Mouse (Mus musculus) hindbrain, embryonic 13.5 days (tissue): ENCODE data around the gene Cyp27a1. TPM values are rescaled to one million over a fixed set of nuclear protein-coding genes. Genes with fewer than 3 reads are reported as not detected.

Source experiments
- ATAC-seq: fragments of 200-750 bp; cut with Nextera tagmentation; 2 replicates; pipeline ENCODE4 v1.8.0; 2017; ENCODE audit warnings: moderate TSS enrichment; ENCODE audit not compliant: low FRiP score
- H3K27ac ChIP-seq: fragments of 300-500 bp; sonication (generic); 2 replicates; pipeline ENCODE4 v1.5.1; 2015; ENCODE audit warnings: inconsistent platforms, mild to moderate bottlenecking, moderate library complexity
- H3K27me3 ChIP-seq: fragments of 300-500 bp; sonication (generic); 2 replicates; pipeline ENCODE4 v1.6.1; 2015; ENCODE audit warnings: mild to moderate bottlenecking, inconsistent platforms
- H3K36me3 ChIP-seq: fragments of 300-500 bp; sonication (generic); 2 replicates; pipeline ENCODE4 v1.6.1; 2015; ENCODE audit warnings: mild to moderate bottlenecking, inconsistent platforms
- H3K4me1 ChIP-seq: fragments of 300-500 bp; sonication (generic); replicated peaks from 2 replicates; pipeline ENCODE4 v1.6.1; 2015; ENCODE audit warnings: inconsistent platforms
- H3K4me2 ChIP-seq: fragments of 300-500 bp; sonication (generic); 2 replicates; pipeline ENCODE4 v1.6.1; 2015; ENCODE audit warnings: inconsistent platforms, mild to moderate bottlenecking, moderate library complexity
- H3K4me3 ChIP-seq: fragments of 300-500 bp; sonication (generic); 2 replicates; pipeline ENCODE4 v1.5.1; 2015; ENCODE audit warnings: mild to moderate bottlenecking, inconsistent platforms
- H3K9ac ChIP-seq: fragments of 300-500 bp; sonication (generic); 2 replicates; pipeline ENCODE4 v1.6.1; 2015; ENCODE audit warnings: mild to moderate bottlenecking, inconsistent platforms
- H3K9me3 ChIP-seq: fragments of 300-500 bp; sonication (generic); 2 replicates; pipeline ENCODE4 v1.6.1; 2016; ENCODE audit warnings: inconsistent platforms
- WGBS: fragments of 180-500 bp; shearing (Covaris S2); methylation state at CpG from one replicate; pipeline ENCODE4 v1.1.7; 2015; 5-methylcytosine and 5-hydroxymethylcytosine counted together
- polyA plus RNA-seq: library from polyadenylated mRNA; unstranded; fragments of >200 nt; fragmentation: Nextera tagmentation; extraction: Ambion mirVana; gene quantifications from 2 replicates; pipeline ENCODE4 v1.2.1, GENCODE M21; 2015

Gene Cyp27a1
- polyA plus RNA-seq, 1 experiment from 2014 or later: 2.1 TPM

DNA sequence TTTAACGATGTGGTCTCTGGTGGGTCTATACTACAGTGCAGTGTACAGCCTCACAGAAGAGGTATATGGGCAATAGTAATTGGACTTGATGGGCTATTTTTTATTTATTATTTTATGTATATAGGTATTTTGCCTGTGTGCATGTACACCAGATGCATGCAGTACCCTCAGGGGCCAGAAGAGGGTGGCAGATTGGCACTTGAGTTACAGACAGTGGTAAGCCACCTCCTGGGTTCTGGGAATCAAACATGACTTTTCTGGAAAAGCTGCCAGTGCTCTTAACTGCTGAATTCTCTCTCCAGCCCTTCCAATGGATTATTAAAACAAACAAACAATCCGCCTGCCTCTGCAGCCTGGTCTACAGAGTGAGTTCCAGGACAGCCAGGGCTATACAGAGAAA lies 10.4 kb downstream of the Cyp27a1 start:
- no peaks in the 10 kb centered on the region for H3K27me3 ChIP-seq
- no peaks in the 10 kb centered on the region for H3K36me3 ChIP-seq
- H3K4me3 ChIP-seq: no peak overlapping the region
- no peak overlapping the region for H3K4me2 ChIP-seq
- H3K4me1 ChIP-seq: no peaks in the 10 kb centered on the region
- no peak overlapping the region for H3K27ac ChIP-seq
- ATAC-seq: no peak
- no peaks in the 10 kb centered on the region for H3K9me3 ChIP-seq
- no peak overlapping the region for H3K9ac ChIP-seq
- WGBS: 76% methylated on average over 2 of the region's 2 CpGs

DNA sequence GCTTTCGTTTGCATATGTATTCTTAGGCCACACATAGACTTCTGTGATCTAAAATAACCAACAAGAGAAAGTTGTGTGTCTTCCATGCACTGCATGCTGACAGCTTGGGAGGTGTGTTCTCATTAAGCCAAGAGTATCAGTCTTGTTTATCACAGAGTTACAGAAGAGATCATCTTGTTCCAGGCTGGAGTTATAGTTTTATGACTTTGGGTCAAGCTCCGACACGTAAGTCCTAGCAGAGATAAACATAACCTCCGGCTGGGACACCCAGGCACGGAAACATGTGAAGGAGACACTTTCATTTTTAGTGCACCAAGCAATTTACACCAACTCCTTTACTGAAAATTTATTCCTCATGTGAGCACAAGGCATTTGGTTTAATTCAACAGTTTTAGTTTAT lies 12.7 kb downstream of the Cyp27a1 start:
- ATAC-seq: no peak
- H3K9ac ChIP-seq: no peak overlapping the region
- WGBS: 88% methylated on average over 5 of the region's 5 CpGs
- no peaks in the 10 kb centered on the region for H3K9me3 ChIP-seq
- no peak overlapping the region for H3K27ac ChIP-seq
- H3K4me1 ChIP-seq: no peaks in the 10 kb centered on the region
- no peaks in the 10 kb centered on the region for H3K36me3 ChIP-seq
- no peak overlapping the region for H3K4me3 ChIP-seq
- no peak overlapping the region for H3K4me2 ChIP-seq
- no peaks in the 10 kb centered on the region for H3K27me3 ChIP-seq

DNA sequence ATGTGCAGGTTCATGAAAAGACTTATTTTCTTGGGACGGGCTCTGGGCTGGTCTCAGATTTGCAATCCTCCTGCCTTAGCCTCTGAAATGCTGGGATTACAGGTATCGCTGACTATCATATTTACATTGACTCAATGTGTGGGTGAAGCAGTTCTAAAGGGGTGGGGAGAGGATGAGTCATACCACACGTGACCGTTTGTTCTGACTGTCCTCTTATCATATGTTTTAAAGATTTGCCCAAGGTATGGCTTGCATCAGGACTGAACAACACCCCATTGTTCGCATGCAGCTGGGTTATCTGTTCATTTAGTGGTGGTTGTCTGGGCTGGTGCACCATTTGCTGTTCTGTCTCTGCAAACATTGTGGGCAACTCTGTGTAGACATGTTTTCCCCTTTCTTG lies 13.3 kb downstream of the Cyp27a1 start:
- H3K27me3 ChIP-seq: no peaks in the 10 kb centered on the region
- H3K27ac ChIP-seq: no peak overlapping the region
- ATAC-seq: no peak
- H3K36me3 ChIP-seq: no peaks in the 10 kb centered on the region
- no peak overlapping the region for H3K4me3 ChIP-seq
- no peaks in the 10 kb centered on the region for H3K4me1 ChIP-seq
- H3K9me3 ChIP-seq: no peaks in the 10 kb centered on the region
- H3K9ac ChIP-seq: no peak overlapping the region
- H3K4me2 ChIP-seq: no peak overlapping the region
- WGBS: 86% methylated on average over 5 of the region's 5 CpGs

DNA sequence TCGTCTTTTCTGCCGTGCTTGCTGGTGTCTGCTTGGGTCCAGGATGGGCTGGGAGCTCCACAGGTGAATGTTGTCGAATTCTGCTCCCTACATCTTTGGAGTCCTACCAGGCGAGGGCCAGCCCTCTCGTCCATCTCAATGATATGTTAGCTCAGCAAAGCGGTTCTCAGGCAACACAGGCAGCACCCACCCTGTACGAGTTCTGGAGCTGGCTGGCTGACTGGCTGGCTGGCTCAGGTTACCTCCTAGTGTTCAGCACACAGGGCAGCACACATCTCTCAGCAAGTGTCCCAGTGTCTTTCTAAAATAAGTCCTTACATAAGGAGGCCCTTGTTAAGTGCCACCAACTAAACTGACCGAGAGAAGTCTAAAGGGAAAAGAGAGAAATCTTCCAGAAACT lies 15.1 kb downstream of the Cyp27a1 start:
- no peaks in the 10 kb centered on the region for H3K27me3 ChIP-seq
- ATAC-seq: no peak
- no peak overlapping the region for H3K9ac ChIP-seq
- no peaks in the 10 kb centered on the region for H3K36me3 ChIP-seq
- H3K4me3 ChIP-seq: no peak overlapping the region
- H3K4me1 ChIP-seq: no peaks in the 10 kb centered on the region
- 78% methylated on average over 8 of the region's 8 CpGs for WGBS
- H3K9me3 ChIP-seq: no peaks in the 10 kb centered on the region
- H3K27ac ChIP-seq: no peak overlapping the region
- H3K4me2 ChIP-seq: no peak overlapping the region

DNA sequence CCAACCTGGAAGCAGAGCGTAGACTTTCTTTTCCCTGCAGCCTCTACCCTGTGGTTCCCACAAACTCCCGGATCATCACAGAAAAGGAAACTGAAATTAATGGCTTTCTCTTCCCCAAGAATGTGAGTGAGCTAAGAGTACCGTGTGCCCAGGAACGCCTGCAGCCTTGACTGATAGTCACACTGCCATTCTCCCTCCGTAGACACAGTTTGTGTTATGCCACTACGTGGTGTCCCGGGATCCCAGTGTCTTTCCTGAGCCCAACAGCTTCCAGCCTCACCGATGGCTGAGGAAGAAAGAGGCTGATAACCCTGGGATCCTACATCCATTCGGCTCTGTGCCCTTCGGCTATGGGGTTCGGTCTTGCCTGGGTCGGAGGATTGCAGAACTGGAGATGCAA lies 23.6 kb downstream of the Cyp27a1 start:
- Histone ChIP-seq H3K4me3 (no peak overlapping the region), H3K27ac (no peak overlapping the region), H3K27me3 (no peaks in the 10 kb centered on the region), H3K4me1 (no peaks in the 10 kb centered on the region), H3K9ac (no peak overlapping the region), H3K4me2 (no peak overlapping the region), H3K36me3 (no peaks in the 10 kb centered on the region), H3K9me3 (no peaks in the 10 kb centered on the region)
- ATAC-seq: no peak
- WGBS: 95% methylated on average over 12 of the region's 12 CpGs

DNA sequence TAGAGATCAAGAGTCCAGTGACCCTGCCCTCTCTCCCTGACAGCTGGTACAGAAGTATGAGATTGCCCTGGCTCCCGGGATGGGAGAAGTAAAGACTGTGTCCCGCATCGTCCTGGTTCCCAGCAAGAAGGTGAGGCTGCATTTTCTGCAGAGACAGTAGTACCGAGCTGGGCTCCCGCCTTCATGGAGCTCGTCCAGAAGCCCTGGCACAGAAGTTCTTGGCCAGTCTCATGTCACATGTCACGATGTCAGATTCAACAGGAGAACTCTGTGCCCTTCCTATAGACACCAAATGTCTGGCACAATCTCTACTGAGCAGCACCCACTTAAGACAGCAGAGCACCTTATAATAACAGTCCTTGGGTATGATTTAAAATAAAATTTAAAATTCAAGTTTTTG lies 24.1 kb downstream of the Cyp27a1 start:
- Histone ChIP-seq H3K36me3 (no peaks in the 10 kb centered on the region), H3K4me2 (no peak overlapping the region), H3K27me3 (no peaks in the 10 kb centered on the region), H3K4me1 (no peaks in the 10 kb centered on the region), H3K9ac (no peak overlapping the region), H3K27ac (no peak overlapping the region), H3K9me3 (no peaks in the 10 kb centered on the region), H3K4me3 (no peak overlapping the region)
- WGBS: 92% methylated on average over 7 of the region's 7 CpGs
- no peak for ATAC-seq

DNA sequence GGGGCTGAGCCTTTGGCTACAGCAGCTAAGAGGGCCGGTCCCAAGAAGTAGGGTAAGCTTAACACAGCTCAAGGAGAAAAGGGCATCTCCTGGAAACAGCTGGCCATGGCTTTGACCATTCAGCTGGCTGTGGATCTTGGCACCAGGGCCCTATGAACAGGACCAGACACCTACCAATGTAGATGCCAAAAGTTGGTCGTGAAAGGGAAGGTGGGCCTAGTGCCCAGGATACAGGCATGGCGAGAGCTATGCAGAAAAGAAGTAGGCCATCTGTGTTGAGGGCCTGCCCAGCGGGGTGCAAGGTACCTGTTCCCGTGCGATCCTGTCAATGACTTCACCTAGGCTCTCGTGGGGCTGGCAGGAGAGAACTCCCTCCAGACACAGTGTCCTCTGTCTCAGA lies 27.5 kb downstream of the Cyp27a1 start:
- WGBS: 80% methylated on average over 7 of the region's 7 CpGs
- Histone ChIP-seq H3K9me3 (no peaks in the 10 kb centered on the region), H3K4me2 (no peak overlapping the region), H3K27ac (no peak overlapping the region), H3K9ac (no peak overlapping the region), H3K36me3 (no peaks in the 10 kb centered on the region), H3K4me1 (no peaks in the 10 kb centered on the region), H3K4me3 (no peak overlapping the region), H3K27me3 (no peaks in the 10 kb centered on the region)
- no peak for ATAC-seq

DNA sequence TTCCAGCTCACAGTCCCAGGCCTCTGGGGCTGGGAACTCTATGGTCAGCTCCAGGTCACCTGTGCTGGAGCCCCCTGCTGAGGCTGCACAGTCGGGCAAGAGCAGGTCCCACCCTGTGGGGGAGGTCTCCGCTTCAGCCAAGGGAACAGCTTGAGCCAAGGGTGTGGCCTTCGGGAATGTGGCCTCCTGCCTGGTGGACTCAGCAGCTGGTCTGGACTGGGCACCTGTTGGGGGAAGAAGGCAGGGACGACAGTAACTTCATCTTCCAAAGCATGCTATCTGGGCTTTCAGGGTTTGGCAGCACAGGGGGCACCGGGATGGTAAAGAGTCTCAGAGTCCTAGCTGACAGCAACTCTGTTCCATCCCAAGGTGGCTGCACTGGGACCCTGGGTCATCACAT lies 34.0 kb downstream of the Cyp27a1 start:
- Histone ChIP-seq H3K9me3 (no peaks in the 10 kb centered on the region), H3K27ac (no peak overlapping the region), H3K4me1 (peaks cover 5% of the 10 kb centered on the region), H3K4me3 (no peak overlapping the region), H3K9ac (no peak overlapping the region), H3K36me3 (no peaks in the 10 kb centered on the region), H3K4me2 (no peak overlapping the region), H3K27me3 (peaks cover 39% of the 10 kb centered on the region)
- WGBS: 78% methylated on average over 5 of the region's 5 CpGs
- no peak for ATAC-seq

DNA sequence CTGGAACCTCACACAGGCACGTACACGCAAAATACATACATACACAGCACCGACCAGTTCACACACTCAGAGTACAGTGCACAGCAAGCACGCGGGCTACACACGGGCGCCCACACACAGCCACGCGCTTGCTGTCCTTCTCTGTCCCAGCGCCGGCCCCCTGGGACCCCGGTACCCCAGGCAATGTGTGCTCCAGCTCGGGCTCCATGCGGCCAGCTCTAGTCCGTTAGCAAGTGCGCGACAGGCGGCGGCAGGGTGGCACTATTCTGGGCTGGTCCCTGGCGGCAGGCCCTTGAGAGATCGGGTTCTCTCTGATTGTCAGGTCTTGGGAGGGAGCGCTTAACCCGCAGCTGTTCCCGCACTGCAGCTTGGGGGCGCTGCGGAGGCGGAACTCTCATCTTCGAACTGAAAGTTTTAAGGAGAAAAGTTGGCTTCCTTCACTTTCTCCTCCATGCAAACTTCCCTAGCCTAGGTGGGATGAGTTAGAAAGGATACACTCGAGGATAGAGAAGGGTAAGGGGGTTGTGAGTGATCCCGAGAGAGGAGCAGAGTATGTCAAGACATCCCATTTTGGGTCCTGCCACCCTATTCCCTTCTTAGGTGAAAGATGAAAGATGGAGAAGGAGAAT lies 35.4 kb downstream of the Cyp27a1 start, which contains the start of gene Prkag3:
Prkag3 (minus strand) TSS at position 579 of the 629 bp plus-strand sequence.
- Histone ChIP-seq H3K9ac (peak within 1 kb of the TSS; percentile 29; the same call in 1 of the 2 replicates), H3K4me1 (peaks cover 5% of the 10 kb centered on the region), H3K4me3 (peak within 1 kb of the TSS; percentile 21), H3K27ac (no peak within 1 kb of the TSS), H3K27me3 (peaks cover 39% of the 10 kb centered on the region), H3K9me3 (no peaks in the 10 kb centered on the region), H3K4me2 (peak within 1 kb of the TSS; percentile 42), H3K36me3 (no peaks in the 10 kb centered on the region)
- 10% methylated on average over 30 of the region's 30 CpGs for WGBS
- ATAC-seq: no peak

DNA sequence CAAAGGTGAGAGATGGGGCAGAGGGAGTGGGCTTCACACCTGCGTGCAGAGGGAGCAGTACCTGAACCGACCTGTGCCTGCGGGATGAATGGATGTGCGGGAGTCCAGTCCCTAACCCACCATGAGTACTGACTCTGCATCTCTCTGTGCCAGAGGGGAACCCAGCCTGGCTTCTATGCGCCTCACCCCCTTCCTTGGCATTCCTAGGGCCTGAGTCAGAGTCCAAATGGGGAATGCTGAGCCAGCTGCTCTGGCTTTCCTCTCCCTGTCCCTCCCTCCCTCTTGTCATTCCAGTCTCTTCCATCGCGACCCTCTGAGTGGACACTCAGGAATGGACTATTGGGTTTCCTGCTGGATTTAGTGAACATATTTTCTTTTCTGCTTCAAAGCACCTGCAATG lies 35.9 kb downstream of the Cyp27a1 start:
- Histone ChIP-seq H3K27me3 (peaks cover 40% of the 10 kb centered on the region), H3K36me3 (no peaks in the 10 kb centered on the region), H3K4me1 (peaks cover 5% of the 10 kb centered on the region), H3K4me2 (no peak overlapping the region), H3K4me3 (no peak overlapping the region), H3K27ac (no peak overlapping the region), H3K9me3 (no peaks in the 10 kb centered on the region), H3K9ac (no peak overlapping the region)
- WGBS: 66% methylated on average over 7 of the region's 7 CpGs
- no peak for ATAC-seq

DNA sequence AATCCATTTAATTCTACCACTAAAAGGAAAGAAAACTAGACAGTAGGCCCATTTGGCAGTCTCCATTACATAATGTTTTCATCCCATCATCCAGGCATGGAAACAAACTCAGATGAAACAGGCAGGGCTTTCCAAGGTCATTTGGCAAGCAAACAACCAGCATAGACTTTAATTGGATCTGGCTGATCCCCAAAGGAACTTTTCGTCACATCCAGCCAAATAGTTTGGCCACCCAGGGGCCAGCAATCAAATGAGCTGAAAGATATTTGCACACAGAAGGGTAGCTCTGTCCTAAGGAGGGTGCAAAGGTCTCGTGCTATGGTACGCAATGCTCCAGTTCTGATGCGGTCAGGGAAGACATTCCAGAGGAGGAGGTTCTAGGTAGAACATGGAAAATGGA lies 37.3 kb downstream of the Cyp27a1 start:
- no peak overlapping the region for H3K4me2 ChIP-seq
- H3K9me3 ChIP-seq: no peaks in the 10 kb centered on the region
- H3K27me3 ChIP-seq: peaks cover 42% of the 10 kb centered on the region
- WGBS: 81% methylated on average over 4 of the region's 4 CpGs
- peaks cover 5% of the 10 kb centered on the region for H3K4me1 ChIP-seq
- no peak overlapping the region for H3K4me3 ChIP-seq
- no peak overlapping the region for H3K27ac ChIP-seq
- no peak overlapping the region for H3K9ac ChIP-seq
- no peak for ATAC-seq
- no peaks in the 10 kb centered on the region for H3K36me3 ChIP-seq

DNA sequence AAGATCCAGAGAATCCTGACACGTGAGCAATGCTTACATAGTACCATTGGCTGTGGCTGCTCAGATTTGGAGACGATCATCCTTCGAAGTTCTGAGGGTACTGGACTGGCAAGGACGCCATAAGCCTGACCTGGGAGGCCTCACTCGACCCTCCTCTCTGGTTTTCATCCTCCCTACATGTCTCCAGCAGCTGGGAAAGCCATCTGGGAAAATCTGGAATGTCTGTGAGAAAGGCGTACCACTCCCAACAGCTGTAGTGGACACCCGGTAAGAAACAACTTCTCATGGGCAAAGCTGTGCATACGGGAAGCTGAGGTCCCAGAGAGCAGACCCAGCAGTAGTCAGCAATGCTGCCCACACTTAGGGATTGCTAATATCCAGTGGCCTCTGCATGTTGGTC lies 38.8 kb downstream of the Cyp27a1 start:
- no peak overlapping the region for H3K9ac ChIP-seq
- H3K36me3 ChIP-seq: no peaks in the 10 kb centered on the region
- no peak overlapping the region for H3K4me3 ChIP-seq
- no peak for ATAC-seq
- H3K27me3 ChIP-seq: peaks cover 36% of the 10 kb centered on the region
- H3K27ac ChIP-seq: no peak overlapping the region
- H3K9me3 ChIP-seq: no peaks in the 10 kb centered on the region
- WGBS: 83% methylated on average over 8 of the region's 8 CpGs
- peaks cover 5% of the 10 kb centered on the region for H3K4me1 ChIP-seq
- H3K4me2 ChIP-seq: no peak overlapping the region

DNA sequence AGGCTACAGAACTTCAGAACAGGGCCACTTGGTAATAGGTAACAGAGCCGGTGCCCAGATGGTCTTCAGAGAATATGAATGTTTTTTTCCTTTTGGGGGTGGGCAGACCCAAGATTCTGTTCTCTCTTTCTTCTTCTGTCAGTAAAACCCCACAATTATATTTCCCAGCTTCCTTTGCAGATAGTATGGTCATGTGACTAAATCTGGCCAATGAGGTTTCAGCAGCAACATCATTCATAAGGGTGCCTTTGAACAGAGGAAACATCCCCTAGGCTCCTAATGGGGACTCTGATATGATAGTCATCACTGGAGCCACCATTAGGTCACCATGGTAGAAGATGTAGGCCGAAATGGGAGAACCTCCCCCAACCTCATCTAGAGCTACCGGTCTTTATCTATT lies 39.5 kb downstream of the Cyp27a1 start:
- no peak for ATAC-seq
- Histone ChIP-seq H3K4me3 (no peak overlapping the region), H3K4me2 (no peak overlapping the region), H3K9me3 (no peaks in the 10 kb centered on the region), H3K27me3 (peaks cover 33% of the 10 kb centered on the region), H3K9ac (no peak overlapping the region), H3K36me3 (no peaks in the 10 kb centered on the region), H3K27ac (no peak overlapping the region), H3K4me1 (peaks cover 5% of the 10 kb centered on the region)
- 94% methylated on average over 3 of the region's 3 CpGs for WGBS
